Mouse (Mus musculus): ENCODE results near the gene Trim39. TPM values are rescaled to one million over a fixed set of nuclear protein-coding genes. Genes with fewer than 3 reads are reported as not detected.

Gene Trim39
- polyA plus RNA-seq, 1 experiment from 2014 or later, result 25.2 TPM

- H3K4me2 ChIP-seq (replicated peaks), result peak overlapping the region; percentile 59
- WGBS, result under 1% methylated on average over 77 of the region's 84 CpGs
- peak overlapping the region; percentile 95 for H3K9ac ChIP-seq
- H3K27me3 ChIP-seq, result no peaks in the 10 kb centered on the region
- H3K4me3 ChIP-seq, result peak overlapping the region; percentile 92
- peak; percentile 86 for ATAC-seq (ENCODE audit: insufficient number of reproducible peaks, insufficient read depth, low FRiP score, low TSS enrichment)
- peaks cover 20% of the 10 kb centered on the region for H3K36me3 ChIP-seq
- peaks cover 28% of the 10 kb centered on the region for H3K4me1 ChIP-seq
- H3K27ac ChIP-seq, result peak overlapping the region; percentile 93
- H3K9me3 ChIP-seq, result no peaks in the 10 kb centered on the region
These were observed 976 bp downstream of the Trim39 start for GRCm38 (mm10) chr17:36270956-36271585.

DNA sequence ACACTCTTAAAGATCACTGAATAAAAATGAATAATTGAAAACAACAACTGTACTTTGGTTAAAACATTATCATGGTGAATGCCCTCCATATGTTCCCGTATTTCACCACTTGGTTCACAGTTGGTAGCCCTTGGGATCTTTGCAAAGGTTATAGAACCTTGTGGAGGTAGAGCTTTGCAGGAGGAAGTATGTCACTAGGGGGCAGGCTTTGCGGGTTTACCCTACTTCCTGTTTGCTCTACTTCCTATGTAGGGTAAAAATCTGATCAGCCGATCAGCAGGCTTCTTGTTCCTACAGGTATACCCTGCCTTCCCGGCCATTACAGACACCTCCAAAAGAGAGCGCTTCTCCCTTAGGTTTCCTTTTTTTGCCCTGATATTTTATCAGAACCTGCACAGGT is 6.2 kb downstream of the Trim39 start:
- 81% methylated on average over 5 of the region's 5 CpGs for WGBS

GRCm38 (mm10) chr17:36264273-36264925 is 7.6 kb downstream of the Trim39 start:
- Histone ChIP-seq H3K27me3 (no peaks in the 10 kb centered on the region), H3K36me3 (peaks cover 66% of the 10 kb centered on the region), H3K4me1 (no peaks in the 10 kb centered on the region), H3K9me3 (no peaks in the 10 kb centered on the region), H3K4me3 (no peak overlapping the region), H3K9ac (no peak overlapping the region), H3K4me2 (replicated peaks) (no peak overlapping the region), H3K27ac (no peak overlapping the region)
- ATAC-seq (ENCODE audit: insufficient number of reproducible peaks, insufficient read depth, low FRiP score, low TSS enrichment), result no peak
- 88% methylated on average over 3 of the region's 3 CpGs for WGBS

More for the DNA sequence above, 6.2 kb downstream of the Trim39 start:
- no peak overlapping the region for H3K27ac ChIP-seq
- no peak overlapping the region for H3K9ac ChIP-seq
- no peak overlapping the region for H3K4me2 ChIP-seq (replicated peaks)
- no peaks in the 10 kb centered on the region for H3K9me3 ChIP-seq
- H3K36me3 ChIP-seq, result peaks cover 51% of the 10 kb centered on the region
- H3K27me3 ChIP-seq, result no peaks in the 10 kb centered on the region
- no peak for ATAC-seq (ENCODE audit: insufficient number of reproducible peaks, insufficient read depth, low FRiP score, low TSS enrichment)
- no peak overlapping the region for H3K4me3 ChIP-seq
- H3K4me1 ChIP-seq, result peaks cover 9% of the 10 kb centered on the region; the same call in 1 of the 2 replicates

GRCm38 (mm10) chr17:36261511-36262166 is 10.4 kb downstream of the Trim39 start:
- H3K27me3 ChIP-seq, result no peaks in the 10 kb centered on the region
- no peaks in the 10 kb centered on the region for H3K9me3 ChIP-seq
- H3K4me3 ChIP-seq, result no peak overlapping the region
- no peaks in the 10 kb centered on the region for H3K4me1 ChIP-seq
- no peak for ATAC-seq (ENCODE audit: insufficient number of reproducible peaks, insufficient read depth, low FRiP score, low TSS enrichment)
- no peak overlapping the region for H3K4me2 ChIP-seq (replicated peaks)
- H3K36me3 ChIP-seq, result peaks cover 62% of the 10 kb centered on the region
- no peak overlapping the region for H3K27ac ChIP-seq
- 92% methylated on average over 9 of the region's 9 CpGs for WGBS
- no peak overlapping the region for H3K9ac ChIP-seq

- 55% methylated on average over 6 of the region's 6 CpGs for WGBS
- Histone ChIP-seq H3K36me3 (peaks cover 45% of the 10 kb centered on the region), H3K4me2 (replicated peaks) (peak within 1 kb of the TSS; percentile 55), H3K27ac (peak within 1 kb of the TSS; percentile 79), H3K27me3 (no peaks in the 10 kb centered on the region), H3K9me3 (no peaks in the 10 kb centered on the region), H3K4me1 (no peaks in the 10 kb centered on the region), H3K4me3 (peak within 1 kb of the TSS; percentile 79), H3K9ac (peak within 1 kb of the TSS; percentile 77)
- ATAC-seq (ENCODE audit: insufficient number of reproducible peaks, insufficient read depth, low FRiP score, low TSS enrichment), result no peak
These were observed 14.1 kb downstream of the Trim39 start, which contains the start of gene Rpp21 for GRCm38 (mm10) chr17:36257969-36258368. Rpp21 (minus strand) TSS chr17:36258069.

DNA sequence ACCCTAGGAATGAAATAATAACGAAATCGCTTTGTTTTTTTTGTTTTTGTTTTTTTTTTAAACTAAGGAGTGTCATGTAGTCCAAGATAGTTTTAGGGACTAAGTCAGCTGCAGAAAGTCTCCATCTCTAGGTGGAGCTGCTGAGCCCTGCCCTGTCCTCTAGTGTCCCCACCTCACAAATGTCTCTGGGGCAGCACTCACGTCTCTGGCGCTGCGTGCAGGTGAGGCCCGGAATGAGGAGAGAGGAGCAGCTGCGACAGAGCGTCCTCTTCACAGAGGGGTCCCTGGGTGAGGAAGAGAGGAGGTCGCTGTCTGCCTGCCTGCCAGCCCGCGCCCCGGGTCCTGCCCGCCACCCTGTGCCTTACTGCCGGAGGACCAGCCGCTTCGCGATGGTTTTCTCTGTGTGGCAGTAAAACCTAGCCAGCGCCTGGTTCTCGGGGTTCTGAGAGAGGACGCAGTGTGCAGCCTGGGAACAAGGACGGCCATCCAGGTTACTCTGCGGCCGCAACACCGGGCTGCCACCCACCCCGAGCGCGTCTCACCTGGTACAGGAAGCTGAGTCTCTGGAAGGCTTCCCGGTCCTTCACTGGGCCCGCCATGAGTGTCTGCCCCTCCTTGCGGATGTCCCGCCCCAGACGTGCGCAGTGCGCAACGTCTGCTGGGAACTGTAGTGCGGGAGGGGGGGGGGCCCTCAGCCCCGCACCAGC is 14.7 kb downstream of the Trim39 start:
- Histone ChIP-seq H3K4me2 (replicated peaks) (peak overlapping the region; percentile 55), H3K4me3 (peak overlapping the region; percentile 79), H3K9ac (peak overlapping the region; percentile 77), H3K27me3 (peaks cover 3% of the 10 kb centered on the region; the same call in 1 of the 2 replicates), H3K9me3 (no peaks in the 10 kb centered on the region), H3K27ac (peak overlapping the region; percentile 79), H3K36me3 (peaks cover 42% of the 10 kb centered on the region), H3K4me1 (0 out of 2 replicates have a peak, but pooled peaks cover under 1% of the 10 kb centered on the region)
- peak; percentile 94 for ATAC-seq (ENCODE audit: insufficient number of reproducible peaks, insufficient read depth, low FRiP score, low TSS enrichment)
- under 1% methylated on average over 37 of the region's 37 CpGs for WGBS

DNA sequence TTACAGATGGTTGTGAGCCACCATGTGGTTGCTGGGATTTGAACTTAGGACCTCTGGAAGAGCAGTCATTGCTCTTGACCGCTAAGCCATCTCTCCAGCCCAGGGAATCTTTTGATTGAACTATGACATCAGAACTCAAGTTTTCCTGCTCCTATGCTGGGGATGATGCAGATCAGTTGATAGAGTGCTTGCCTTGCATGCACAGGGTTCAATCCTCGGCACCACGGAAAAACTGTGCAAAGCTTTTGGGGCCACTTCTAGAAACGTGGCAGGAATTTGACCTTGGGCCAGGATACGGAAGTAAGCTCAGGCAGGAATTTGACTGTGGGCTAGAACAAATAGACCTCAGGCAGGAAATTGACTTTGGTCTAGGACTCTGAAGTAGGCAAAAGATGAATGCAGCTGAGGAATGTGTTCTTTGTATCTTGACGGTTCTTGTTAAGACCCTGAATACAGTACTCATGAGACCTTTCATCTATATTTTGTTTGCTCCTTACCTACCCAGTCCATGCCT is 18.9 kb downstream of the Trim39 start:
- H3K4me1 ChIP-seq, result 0 out of 2 replicates have a peak, but pooled peaks cover 3% of the 10 kb centered on the region
- no peaks in the 10 kb centered on the region for H3K9me3 ChIP-seq
- WGBS, result 49% methylated on average over 6 of the region's 6 CpGs
- no peak for ATAC-seq (ENCODE audit: insufficient number of reproducible peaks, insufficient read depth, low FRiP score, low TSS enrichment)
- H3K4me3 ChIP-seq, result no peak overlapping the region
- no peak overlapping the region for H3K9ac ChIP-seq
- no peak overlapping the region for H3K4me2 ChIP-seq (replicated peaks)
- H3K36me3 ChIP-seq, result peaks cover 4% of the 10 kb centered on the region; the same call in 1 of the 2 replicates
- no peak overlapping the region for H3K27ac ChIP-seq
- H3K27me3 ChIP-seq, result peaks cover 36% of the 10 kb centered on the region

GRCm38 (mm10) chr17:36252250-36252876 is 19.7 kb downstream of the Trim39 start:
- H3K27me3 ChIP-seq, result peaks cover 39% of the 10 kb centered on the region

GRCm38 (mm10) chr17:36248886-36249285 is 23.2 kb downstream of the Trim39 start:
- 30% methylated on average over 33 of the region's 33 CpGs for WGBS
- Histone ChIP-seq H3K4me1 (0 out of 2 replicates have a peak, but pooled peaks cover 3% of the 10 kb centered on the region), H3K4me3 (no peak overlapping the region), H3K9me3 (no peaks in the 10 kb centered on the region), H3K27me3 (peaks cover 39% of the 10 kb centered on the region), H3K27ac (no peak overlapping the region), H3K4me2 (replicated peaks) (no peak overlapping the region), H3K9ac (no peak overlapping the region), H3K36me3 (no peaks in the 10 kb centered on the region)
- no peak for ATAC-seq (ENCODE audit: insufficient number of reproducible peaks, insufficient read depth, low FRiP score, low TSS enrichment)

More at GRCm38 (mm10) chr17:36252250-36252876, 19.7 kb downstream of the Trim39 start:
- Histone ChIP-seq H3K27ac (no peak overlapping the region), H3K36me3 (peaks cover 4% of the 10 kb centered on the region; the same call in 1 of the 2 replicates), H3K4me3 (peak overlapping the region; percentile 19), H3K4me2 (replicated peaks) (peak overlapping the region; percentile 44), H3K4me1 (0 out of 2 replicates have a peak, but pooled peaks cover 3% of the 10 kb centered on the region), H3K9ac (no peak overlapping the region), H3K9me3 (no peaks in the 10 kb centered on the region)
- WGBS, result 12% methylated on average over 25 of the region's 25 CpGs
- no peak for ATAC-seq (ENCODE audit: insufficient number of reproducible peaks, insufficient read depth, low FRiP score, low TSS enrichment)

- H3K4me3 ChIP-seq, result no peak overlapping the region
- no peaks in the 10 kb centered on the region for H3K9me3 ChIP-seq
- WGBS, result 88% methylated on average over 2 of the region's 2 CpGs
- peaks cover 5% of the 10 kb centered on the region for H3K4me1 ChIP-seq
- H3K36me3 ChIP-seq, result no peaks in the 10 kb centered on the region
- no peak for ATAC-seq (ENCODE audit: insufficient number of reproducible peaks, insufficient read depth, low FRiP score, low TSS enrichment)
- H3K27ac ChIP-seq, result no peak overlapping the region
- H3K4me2 ChIP-seq (replicated peaks), result no peak overlapping the region
- peaks cover 26% of the 10 kb centered on the region for H3K27me3 ChIP-seq
- H3K9ac ChIP-seq, result no peak overlapping the region
These were observed 26.3 kb downstream of the Trim39 start for GRCm38 (mm10) chr17:36245741-36246140.

GRCm38 (mm10) chr17:36244031-36244430 is 28.0 kb downstream of the Trim39 start:
- WGBS, result 28% methylated on average over 5 of the region's 5 CpGs
- Histone ChIP-seq H3K27me3 (peaks cover 12% of the 10 kb centered on the region), H3K36me3 (no peaks in the 10 kb centered on the region), H3K9me3 (no peaks in the 10 kb centered on the region), H3K4me3 (no peak overlapping the region), H3K27ac (no peak overlapping the region), H3K4me1 (peaks cover 10% of the 10 kb centered on the region), H3K4me2 (replicated peaks) (no peak overlapping the region), H3K9ac (no peak overlapping the region)
- ATAC-seq (ENCODE audit: insufficient number of reproducible peaks, insufficient read depth, low FRiP score, low TSS enrichment), result no peak

Data from embryonic facial prominence, embryonic 12.5 days (tissue).